Mouse (Mus musculus): ENCODE results near the gene Abhd5.

The Abhd5 gene

GRCm38 (mm10) chr9:122415056-122415775 is 63.8 kb downstream of the Abhd5 start:
- no peak for DNase-seq (ENCODE audit: low read depth)

GRCm38 (mm10) chr9:122416617-122417016 is 65.2 kb downstream of the Abhd5 start:
- DNase-seq (ENCODE audit: low read depth): no peak

GRCm38 (mm10) chr9:122420195-122420756 is 68.9 kb downstream of the Abhd5 start:
- no peak for DNase-seq (ENCODE audit: low read depth)

- DNase-seq (ENCODE audit: low read depth): peak; percentile 84
Measured at GRCm38 (mm10) chr9:122420772-122421764, 69.7 kb downstream of the Abhd5 start.

GRCm38 (mm10) chr9:122421911-122422310 is 70.5 kb downstream of the Abhd5 start:
- no peak for DNase-seq (ENCODE audit: low read depth)

GRCm38 (mm10) chr9:122422706-122423105 is 71.3 kb downstream of the Abhd5 start:
- DNase-seq (ENCODE audit: low read depth): no peak

GRCm38 (mm10) chr9:122423146-122423545 is 71.7 kb downstream of the Abhd5 start:
- DNase-seq (ENCODE audit: low read depth): no peak

GRCm38 (mm10) chr9:122424941-122425608 is 73.7 kb downstream of the Abhd5 start:
- DNase-seq (ENCODE audit: low read depth): no peak

- DNase-seq (ENCODE audit: low read depth): peak; percentile 45
Measured at GRCm38 (mm10) chr9:122429058-122429649, 77.7 kb downstream of the Abhd5 start.

GRCm38 (mm10) chr9:122429685-122430084 is 78.3 kb downstream of the Abhd5 start:
- DNase-seq (ENCODE audit: low read depth): no peak

Data from fibroblast of lung, adult 2 months (primary cell).